Mouse (Mus musculus) small intestine, adult 2 months (tissue): ENCODE results near the gene Hint1. TPM values are rescaled to one million over a fixed set of nuclear protein-coding genes. Genes with fewer than 3 reads are reported as not detected.

Experiments
- H3K27ac ChIP-seq: fragments of 200-500 bp; 2 replicates; pipeline ENCODE4 v1.5.1; 2012; ENCODE audit warnings: low read depth, low read length, control low read depth, inconsistent platforms; ENCODE audit not compliant: insufficient read depth
- H3K27me3 ChIP-seq: fragments of 200-500 bp; 2 replicates; pipeline ENCODE4 v1.6.1; 2012; ENCODE audit warnings: mild to moderate bottlenecking, moderate library complexity, low read length, inconsistent platforms; ENCODE audit not compliant: control insufficient read depth, insufficient read depth
- H3K36me3 ChIP-seq: fragments of 200-500 bp; 2 replicates; pipeline ENCODE4 v1.6.1; 2012; ENCODE audit warnings: mild to moderate bottlenecking, low read length, control low read depth, inconsistent platforms; ENCODE audit not compliant: control insufficient read depth, insufficient read depth
- H3K4me1 ChIP-seq: fragments of 200-500 bp; 2 replicates; pipeline ENCODE4 v1.6.1; 2012; ENCODE audit warnings: low read length, inconsistent platforms, mixed read lengths; ENCODE audit not compliant: control insufficient read depth, insufficient read depth, insufficient read length
- H3K4me3 ChIP-seq: fragments of 200-500 bp; 2 replicates; pipeline ENCODE4 v1.5.1; 2012; ENCODE audit warnings: low read depth, mild to moderate bottlenecking, control low read depth, inconsistent platforms, low read length, moderate library complexity
- CTCF ChIP-seq: fragments of 200-500 bp; IDR thresholded peaks from 2 replicates; pipeline ENCODE4 v1.5.1; 2012; ENCODE audit warnings: low read depth, mild to moderate bottlenecking, control low read depth, inconsistent platforms, low read length, moderate library complexity, mixed read lengths; ENCODE audit not compliant: insufficient replicate concordance, insufficient read length; ENCODE audit errors: extremely low read depth
- POLR2A ChIP-seq: fragments of 200-500 bp; IDR thresholded peaks from 2 replicates; pipeline ENCODE4 v1.6.1; 2012; ENCODE audit warnings: low read depth, mild to moderate bottlenecking, control low read depth, inconsistent platforms, low read length, moderate library complexity
- WGBS: fragments of 180-500 bp; shearing (Covaris S2); methylation state at CpG from one replicate; pipeline ENCODE4 v1.1.7; 2018; 5-methylcytosine and 5-hydroxymethylcytosine counted together
- polyA plus RNA-seq: library from polyadenylated mRNA; depleted of rRNA; stranded (reverse); fragments of >200 nt; gene quantifications from 2 replicates; pipeline ENCODE4 v1.2.3, GENCODE M21; 2012; rRNA removed

Gene Hint1
- polyA plus RNA-seq, 1 experiment, result 593 TPM

DNA sequence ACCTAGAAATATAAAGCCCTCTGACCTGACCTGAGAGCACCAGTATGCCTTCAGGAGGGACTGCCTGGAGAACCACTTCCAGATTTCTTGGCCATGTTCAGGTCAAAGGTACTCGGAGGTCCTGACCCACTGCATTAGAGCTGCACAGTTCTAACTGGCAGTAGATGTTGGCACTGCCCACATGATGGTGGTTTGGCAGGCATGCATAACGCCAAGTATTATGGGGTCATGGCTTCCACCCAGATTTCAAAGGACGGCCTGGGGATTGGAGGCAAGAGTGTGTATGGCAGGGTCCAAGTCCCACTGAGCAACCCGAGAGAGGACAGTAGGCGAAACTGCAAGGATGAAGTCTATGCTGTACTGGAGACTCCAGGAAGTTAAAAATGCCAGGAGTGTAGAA, 47.7 kb downstream of the Hint1 start:
- Histone ChIP-seq H3K36me3 (peaks cover 95% of the 10 kb centered on the region), H3K4me3 (no peak overlapping the region), H3K4me1 (no peaks in the 10 kb centered on the region), H3K27me3 (no peaks in the 10 kb centered on the region), H3K27ac (no peak overlapping the region)
- 90% methylated on average over 5 of the region's 5 CpGs for WGBS
- TF ChIP-seq CTCF, result no peak

DNA sequence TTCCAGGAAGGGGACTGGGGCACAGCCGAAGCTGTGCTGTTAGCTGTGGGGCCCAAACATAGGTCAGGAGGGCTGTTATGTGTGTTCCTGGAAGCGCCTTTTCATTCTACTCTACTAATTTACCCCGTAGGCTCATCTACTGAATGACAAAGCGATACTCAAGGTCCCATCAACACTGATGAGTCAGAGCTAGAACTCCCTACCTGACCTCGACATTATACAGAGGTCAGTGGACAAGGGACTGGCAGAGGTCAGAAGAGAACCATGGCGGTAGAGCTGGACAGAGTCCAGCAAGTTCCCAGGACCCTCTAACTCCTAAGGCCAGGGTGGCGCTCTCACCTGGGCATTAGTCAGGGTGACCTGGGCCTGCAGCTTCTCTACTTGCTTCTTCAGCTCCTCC, 51.3 kb downstream of the Hint1 start:
- H3K27ac ChIP-seq, result no peak overlapping the region
- no peak for TF ChIP-seq POLR2A
- no peak for TF ChIP-seq CTCF
- no peak overlapping the region for H3K4me3 ChIP-seq
- H3K27me3 ChIP-seq, result no peaks in the 10 kb centered on the region
- 93% methylated on average over 7 of the region's 7 CpGs for WGBS
- peaks cover 7% of the 10 kb centered on the region; the same call in 1 of the 2 replicates for H3K4me1 ChIP-seq
- peaks cover 92% of the 10 kb centered on the region for H3K36me3 ChIP-seq

DNA sequence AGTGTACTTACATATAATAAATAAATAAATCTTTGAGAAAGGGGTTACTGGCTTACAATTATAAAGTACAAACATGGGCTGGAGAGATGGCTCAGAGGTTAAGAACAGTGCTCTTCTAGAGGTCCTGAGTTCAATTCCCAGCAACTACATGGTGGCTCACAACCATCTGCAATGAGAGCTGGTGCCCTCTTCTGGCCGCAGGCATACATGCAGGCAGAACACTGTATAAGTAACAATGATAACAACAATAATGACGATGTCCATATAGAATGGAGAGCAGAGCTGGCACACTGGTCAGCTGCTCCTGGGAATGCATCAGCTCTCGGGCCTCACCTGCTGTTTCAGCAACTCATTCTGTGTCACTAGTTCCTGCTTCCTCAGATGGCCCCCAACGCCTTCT, 52.1 kb downstream of the Hint1 start:
- TF ChIP-seq POLR2A (no peak), CTCF (peak; percentile 58; the same call in 1 of the 2 replicates)
- H3K27ac ChIP-seq, result no peak overlapping the region
- H3K36me3 ChIP-seq, result peaks cover 92% of the 10 kb centered on the region
- no peaks in the 10 kb centered on the region for H3K27me3 ChIP-seq
- WGBS, result 95% methylated on average over 4 of the region's 4 CpGs
- peaks cover 7% of the 10 kb centered on the region; the same call in 1 of the 2 replicates for H3K4me1 ChIP-seq
- no peak overlapping the region for H3K4me3 ChIP-seq

Other genes with a start within 250 kb of the Hint1 start
- gene Cdc42se2, start 78.7 kb upstream of the Hint1 start, polyA plus RNA-seq, result 23.2 and 69.2 TPM in 2 replicates
- gene Lyrm7, start 5.5 kb upstream of the Hint1 start, polyA plus RNA-seq, result 0.03 and 0.15 TPM in 2 replicates
- 52.2 and 90.3 TPM in 2 replicates for gene Gpx3, start 36.1 kb downstream of the Hint1 start, polyA plus RNA-seq
- 47.9 and 122 TPM in 2 replicates for gene Tnip1, start 96.5 kb downstream of the Hint1 start, polyA plus RNA-seq
- gene Anxa6, start 167.1 kb downstream of the Hint1 start, polyA plus RNA-seq, result 23.1 and 30.1 TPM in 2 replicates
- gene Ccdc69, start 211.7 kb downstream of the Hint1 start, polyA plus RNA-seq, result 1.1 and 1.7 TPM in 2 replicates
- gene Gm2a, start 231.7 kb downstream of the Hint1 start, polyA plus RNA-seq, result 16.6 and 24.2 TPM in 2 replicates